Mouse (Mus musculus) megakaryocyte-erythroid progenitor cell, adult 5 weeks (primary cell): ENCODE data around the gene Gm29609. TPM values are rescaled to one million over a fixed set of nuclear protein-coding genes. Genes with fewer than 3 reads are reported as not detected.

ENCODE experiments used
- polyA plus RNA-seq: library from polyadenylated mRNA; stranded (reverse); fragments of >175 nt; gene quantifications from 2 replicates; pipeline ENCODE4 v1.2.3, GENCODE M21; 2012

Gene Gm29609
- 2.1 and 10.0 TPM in 2 replicates for polyA plus RNA-seq

DNA sequence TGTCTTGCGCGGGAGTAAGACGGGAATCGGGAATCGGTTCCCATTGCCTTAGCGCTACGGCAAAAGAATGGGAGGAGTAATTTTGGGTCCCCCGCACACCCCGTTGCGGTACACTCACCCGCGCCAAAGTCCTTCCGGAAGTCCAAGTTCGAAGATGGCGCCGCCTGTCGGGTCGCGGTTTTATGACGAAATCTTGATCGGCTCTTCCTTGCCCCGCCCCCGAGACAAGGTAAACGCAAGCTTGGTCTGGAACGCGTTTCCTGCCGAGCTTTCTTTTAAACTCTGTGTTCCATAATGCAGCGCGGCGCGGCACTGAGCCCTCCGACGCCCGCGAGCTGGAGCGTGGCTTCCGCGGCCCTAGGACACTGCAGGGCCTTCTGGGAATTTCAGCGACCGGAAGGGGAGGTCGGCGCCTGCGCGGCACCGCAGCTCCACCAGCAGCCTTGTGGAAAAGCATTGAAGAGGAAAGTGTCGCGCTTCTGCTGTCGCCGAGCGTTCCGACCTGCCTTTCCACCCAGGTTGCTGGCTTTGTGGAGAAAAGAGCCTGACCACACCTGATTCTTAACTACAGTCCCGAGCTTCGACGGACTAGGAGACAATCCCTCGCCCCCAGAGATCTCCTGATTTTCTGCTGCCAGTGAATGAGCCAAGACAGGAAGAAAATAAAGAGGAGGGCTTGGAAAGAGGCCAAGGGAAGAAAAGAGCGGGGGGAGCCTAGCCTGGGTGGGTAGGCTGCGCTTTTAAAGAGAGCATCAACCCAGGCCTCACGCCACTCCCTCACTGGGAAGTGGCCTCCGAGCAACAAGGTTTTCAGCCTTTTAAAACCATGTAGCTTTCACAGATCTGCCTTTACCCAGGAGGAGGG lies at the start of gene Gm29609, which contains the start of gene Gtf3c2:
Gm29609 (minus strand) TSS at position 146 of the 865 bp plus-strand sequence.
Gtf3c2 (minus strand) TSS at position 379 of the 865 bp plus-strand sequence.

GRCm38 (mm10) chr5:31220448-31221303 lies 41.0 kb upstream of the Gm29609 start, which contains the start of gene Ppm1g:
Gene Ppm1g (minus strand): TSS chr5:31220687.

DNA sequence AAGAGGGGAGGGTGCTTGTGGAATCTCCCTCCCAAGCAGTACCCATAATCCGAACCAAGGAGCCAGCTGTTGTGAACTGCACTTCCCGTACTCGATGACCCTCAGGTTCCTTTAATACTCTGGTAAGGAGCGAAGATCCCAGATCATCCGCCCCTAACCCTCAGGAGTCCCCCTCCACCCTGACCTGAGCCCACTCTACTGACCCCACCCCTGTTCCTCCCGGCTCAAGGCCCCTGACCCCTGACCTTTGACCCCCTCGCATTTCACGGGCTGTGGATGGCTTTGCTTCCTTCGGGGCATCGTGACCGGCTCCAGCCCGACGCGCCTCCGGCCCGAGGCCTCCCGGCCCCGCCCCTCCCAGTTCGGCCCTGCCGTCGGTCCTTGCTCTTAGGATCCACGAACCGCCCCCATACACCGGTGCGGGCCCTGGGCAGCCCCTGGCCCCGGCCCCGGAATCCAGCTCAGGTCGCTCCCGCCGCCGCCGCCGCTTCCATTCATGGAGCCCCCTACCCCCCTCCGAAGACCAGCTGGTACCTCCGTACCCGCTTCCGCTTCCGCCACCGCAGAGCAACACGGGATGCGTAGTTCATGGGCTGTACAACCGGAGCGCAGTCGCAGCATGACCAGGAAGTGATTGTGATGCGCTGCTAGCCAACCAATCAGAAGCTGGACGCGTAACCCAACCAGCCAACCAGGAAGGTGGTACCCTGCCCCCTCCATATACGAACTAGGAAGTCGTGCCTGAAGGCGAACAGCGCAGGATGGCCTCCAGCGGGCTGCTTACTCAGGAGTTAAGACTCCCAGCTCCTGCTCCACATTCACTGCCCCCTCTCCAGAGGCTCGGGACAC lies 22.3 kb upstream of the Gm29609 start, which contains the start of gene Zfp513:
Zfp513 (minus strand) TSS at position 562 of the 849 bp plus-strand sequence.

DNA sequence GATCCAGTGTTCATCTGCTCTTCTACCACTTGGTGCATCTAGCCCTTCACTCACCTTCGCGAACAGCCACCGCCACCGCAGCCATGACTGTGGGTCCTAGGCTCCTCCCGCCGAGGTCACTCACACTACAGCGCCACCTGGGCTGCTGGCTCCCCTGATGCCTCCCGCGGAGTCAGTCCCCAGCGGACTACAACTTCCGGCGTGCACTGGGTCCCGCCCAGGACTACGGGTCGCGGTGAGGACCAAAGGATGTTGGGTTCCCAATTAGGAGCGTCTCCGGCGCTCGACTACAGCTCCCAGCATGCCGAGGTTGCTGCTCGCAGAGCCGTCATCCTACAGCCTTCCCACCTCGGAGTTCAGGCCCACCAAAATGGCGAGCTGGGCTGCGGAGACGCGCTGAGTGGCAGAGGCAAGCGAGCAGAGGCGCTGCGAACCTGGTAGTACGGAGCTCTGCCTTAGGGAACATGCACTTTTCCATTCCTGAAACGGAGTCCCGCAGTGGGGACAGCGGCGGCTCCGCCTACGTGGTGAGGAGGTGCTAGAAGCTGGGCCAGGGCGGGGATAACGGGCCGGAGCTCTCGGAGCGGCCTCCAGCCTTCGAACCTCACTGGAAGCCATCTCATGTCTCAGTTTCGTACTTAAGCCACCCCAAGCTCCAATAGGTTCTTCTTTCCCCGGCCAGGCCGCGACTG lies 13.4 kb upstream of the Gm29609 start, which contains the start of the genes Snx17 and Eif2b4:
Snx17 (plus strand) TSS at position 289 of the 692 bp plus-strand sequence.
Eif2b4 (minus strand) TSS at position 492 of the 692 bp plus-strand sequence.

DNA sequence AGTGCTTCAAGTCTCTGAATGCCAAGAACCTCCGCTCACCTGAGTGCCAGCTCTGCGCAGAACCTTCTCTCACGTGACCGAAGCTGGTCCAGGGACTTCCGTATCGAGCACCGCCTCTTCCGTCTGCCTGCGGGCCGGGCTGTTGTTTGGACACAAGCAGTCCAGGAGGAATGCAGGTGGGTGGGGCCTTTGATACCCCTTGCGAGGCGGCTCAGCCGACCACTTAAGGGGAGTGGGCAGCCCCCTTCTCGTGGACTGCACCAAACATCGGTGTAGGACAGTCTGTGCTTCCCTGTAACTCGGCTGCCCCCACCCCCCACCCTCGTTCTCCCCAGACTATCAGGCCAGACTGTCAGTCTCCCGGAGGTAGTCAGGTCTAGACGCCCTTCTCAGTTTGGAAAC lies 25.6 kb downstream of the Gm29609 start, which contains the start of gene Mpv17:
Mpv17 (minus strand) TSS at position 100 of the 402 bp plus-strand sequence.

DNA sequence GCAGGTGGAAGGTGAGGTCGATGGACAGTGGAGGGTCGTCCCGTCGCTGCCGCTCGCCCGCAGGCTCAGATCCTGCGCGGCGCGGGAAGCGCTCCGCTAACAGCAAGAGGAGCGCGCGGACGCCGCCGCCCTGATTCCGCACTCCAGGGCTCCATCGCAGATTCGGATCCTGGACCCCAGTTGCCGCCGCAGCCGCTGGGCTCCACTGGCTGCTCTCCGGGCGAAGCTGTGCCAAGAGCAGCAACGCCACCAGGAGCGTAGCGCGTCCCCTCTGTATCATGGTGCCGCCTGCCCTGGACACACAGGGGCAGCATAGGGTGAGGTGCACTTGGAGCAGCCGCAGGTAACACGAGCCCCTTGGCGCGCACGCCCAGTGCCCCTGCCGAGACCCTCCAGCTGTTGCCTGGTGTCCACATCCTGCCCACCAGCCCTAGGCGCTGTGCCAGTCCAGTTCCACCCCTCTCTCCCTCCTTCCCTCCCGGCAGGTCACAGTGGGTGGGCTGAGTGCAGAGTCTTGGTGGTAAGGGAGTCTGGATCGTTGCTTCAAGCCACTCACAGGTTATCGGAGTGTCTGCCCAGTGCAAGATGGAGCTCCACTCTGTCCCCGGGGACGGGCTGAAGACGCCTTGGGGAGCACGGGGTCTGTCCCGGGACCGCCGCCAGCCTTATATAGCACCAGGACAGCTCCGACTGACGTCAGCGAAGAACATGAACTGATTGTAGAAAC lies 41.3 kb downstream of the Gm29609 start, which contains the start of gene Ucn:
Ucn (minus strand) TSS at position 589 of the 727 bp plus-strand sequence.

DNA sequence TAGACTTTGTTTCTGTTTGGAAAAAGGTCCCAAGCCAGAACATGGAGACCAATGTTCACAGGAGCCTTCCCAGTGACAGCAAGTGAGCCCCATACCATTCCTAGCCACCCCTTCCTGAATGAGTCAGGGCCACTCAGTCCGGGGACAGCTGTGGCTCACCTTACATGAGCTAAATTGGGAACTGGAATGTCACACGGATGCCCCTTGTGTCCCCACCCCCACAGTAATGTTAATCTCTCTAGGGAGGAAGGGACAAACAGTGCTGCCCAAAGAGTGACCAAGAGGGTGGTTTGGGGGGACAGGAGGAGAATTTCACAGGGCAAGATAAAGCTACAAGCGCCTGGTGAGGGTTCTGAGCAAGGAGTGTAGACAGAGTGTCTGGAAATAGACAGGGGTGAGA lies 63.4 kb downstream of the Gm29609 start, which contains the start of gene Trim54:
Trim54 (plus strand) TSS at position 359 of the 400 bp plus-strand sequence.

GRCm38 (mm10) chr5:31108000-31108490 lies 71.7 kb downstream of the Gm29609 start, which contains the start of gene Slc30a3:
Gene Slc30a3 (minus strand): TSS chr5:31108237.

DNA sequence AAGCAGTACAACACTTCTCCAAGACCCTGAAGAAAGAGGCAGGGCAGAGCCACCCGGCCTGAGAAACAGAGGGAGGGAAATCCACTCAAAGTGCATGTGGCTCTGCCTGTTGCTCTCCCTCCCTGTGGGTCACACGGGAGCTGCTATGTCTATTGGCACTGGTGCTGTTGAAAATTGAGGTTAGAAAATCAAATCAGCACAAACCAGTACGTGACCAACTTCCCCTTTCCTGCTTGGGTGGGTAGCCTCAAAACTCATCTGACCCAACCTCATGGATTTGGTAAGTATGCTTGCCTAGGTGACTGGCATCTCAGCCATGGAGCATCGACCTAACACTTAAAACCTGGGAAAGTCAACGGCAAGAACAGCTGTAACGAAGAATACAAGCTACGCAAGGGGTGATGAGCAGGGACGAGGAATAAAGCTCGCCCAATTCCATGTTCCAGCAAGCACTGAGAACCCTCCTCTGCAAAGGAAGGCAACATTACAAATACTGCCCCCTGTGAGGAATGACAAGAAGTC lies 73.8 kb downstream of the Gm29609 start, which contains the start of gene Dnajc5g:
Dnajc5g (plus strand) TSS at position 472 of the 522 bp plus-strand sequence.

Other genes with a start within 250 kb of the Gm29609 start
- gene Cgref1, start 234.3 kb downstream of the Gm29609 start, polyA plus RNA-seq = not detected in 2 replicates
- gene Preb, start 219.6 kb downstream of the Gm29609 start, polyA plus RNA-seq = 78.9 and 93.2 TPM in 2 replicates
- gene Tcf23, start 211.2 kb downstream of the Gm29609 start, polyA plus RNA-seq = not detected in 2 replicates
- gene Atraid, start 131.6 kb downstream of the Gm29609 start, polyA plus RNA-seq = 28.8 and 32.8 TPM in 2 replicates
- gene Slc5a6, start 131.0 kb downstream of the Gm29609 start, polyA plus RNA-seq = 17.3 and 18.2 TPM in 2 replicates
- 404 and 431 TPM in 2 replicates for gene Cad, start 125.1 kb downstream of the Gm29609 start, polyA plus RNA-seq
- not detected in 2 replicates for gene Dnajc5g, start 73.6 kb downstream of the Gm29609 start, polyA plus RNA-seq
- gene Slc30a3, start 71.7 kb downstream of the Gm29609 start, polyA plus RNA-seq = 0.10 TPM in 1 of 2 replicates, not detected in the other
- gene Trim54, start 63.2 kb downstream of the Gm29609 start, polyA plus RNA-seq = not detected in 2 replicates
- gene Ucn, start 41.1 kb downstream of the Gm29609 start, polyA plus RNA-seq = not detected in 2 replicates
- 23.0 and 24.7 TPM in 2 replicates for gene Mpv17, start 25.7 kb downstream of the Gm29609 start, polyA plus RNA-seq
- 58.4 and 78.1 TPM in 2 replicates for gene Gtf3c2, start 233 bp upstream of the Gm29609 start, polyA plus RNA-seq
- 46.3 and 48.0 TPM in 2 replicates for gene Snx17, start 13.3 kb upstream of the Gm29609 start, polyA plus RNA-seq
- gene Eif2b4, start 13.5 kb upstream of the Gm29609 start, polyA plus RNA-seq = 148 and 170 TPM in 2 replicates
- 40.3 and 44.4 TPM in 2 replicates for gene Zfp513, start 22.4 kb upstream of the Gm29609 start, polyA plus RNA-seq
- 279 and 290 TPM in 2 replicates for gene Ppm1g, start 40.8 kb upstream of the Gm29609 start, polyA plus RNA-seq
- gene Nrbp1, start 61.0 kb upstream of the Gm29609 start, polyA plus RNA-seq = 44.7 and 59.7 TPM in 2 replicates
- 0.55 and 0.85 TPM in 2 replicates for gene Gm9970, start 61.3 kb upstream of the Gm29609 start, polyA plus RNA-seq
- gene Krtcap3, start 71.8 kb upstream of the Gm29609 start, polyA plus RNA-seq = 3.9 and 6.5 TPM in 2 replicates
- gene Ift172, start 111.2 kb upstream of the Gm29609 start, polyA plus RNA-seq = 26.2 and 30.1 TPM in 2 replicates
- 0.26 and 0.30 TPM in 2 replicates for gene Fndc4, start 116.2 kb upstream of the Gm29609 start, polyA plus RNA-seq
- gene Gckr, start 117.5 kb upstream of the Gm29609 start, polyA plus RNA-seq = 0.02 TPM in 1 of 2 replicates, not detected in the other